ENCODE assay signal across 8 mouse cellular contexts in the genomic region with DNA sequence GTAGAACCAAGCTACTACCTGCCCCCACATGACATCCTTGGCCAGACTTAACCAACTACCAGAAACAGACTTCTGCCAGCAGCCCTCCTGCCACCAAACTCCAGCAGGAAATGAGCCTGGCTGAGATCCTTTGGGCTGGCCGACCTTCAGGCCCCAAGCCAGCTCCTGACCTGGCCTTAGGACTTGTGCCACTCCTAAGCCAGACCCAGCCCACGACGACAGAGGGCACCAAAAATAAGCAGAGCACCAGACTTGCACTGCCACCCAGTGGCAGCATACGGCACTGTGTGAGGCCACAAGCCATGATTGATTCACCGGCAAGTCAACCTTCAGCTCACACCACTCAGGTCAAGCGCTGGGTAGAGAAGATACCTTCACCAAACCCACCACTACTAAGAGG. TPM values are rescaled to one million over a fixed set of nuclear protein-coding genes. Genes with fewer than 3 reads are reported as not detected.
DNase-seq lines count a peak whose midpoint lies in the region; ATAC-seq and TF ChIP-seq lines count a peak whose summit lies in the region.

No protein-coding gene starts in this region.

- DNase-seq in layer of hippocampus, adult 11-12 months (ENCODE audit: low spot score), result peak; percentile 74
- no peak for DNase-seq in layer of hippocampus, adult 9-10 months (ENCODE audit: low spot score)
- DNase-seq in heart, postnatal 25 days (ENCODE audit: low spot score), result peak; percentile 34
- DNase-seq in layer of hippocampus, postnatal 25 days (ENCODE audit: extremely low spot score in 1 of 2, low spot score in 1 of 2), result peak; percentile 55 to 64
- peak; percentile 83 for DNase-seq in splenic B cell, adult 2 months (ENCODE audit: low read depth, low spot score)

- intact Hi-C loops in heart, postnatal 25 days (cut with DNase I), result no loop called here

- no peaks in the 10 kb centered on the region for H3K27me3 ChIP-seq in megakaryocyte, embryonic 14.5 days (replicated peaks)
- no peaks in the 10 kb centered on the region for H3K27me3 ChIP-seq in splenic B cell, adult 2 months (ENCODE audit: control insufficient read depth, insufficient read depth, low read length, poor library complexity, severe bottlenecking)

- no peak for TF ChIP-seq POLR2A in bone marrow, adult 2 months (IDR thresholded peaks at IDR 0.05; ENCODE audit: borderline replicate concordance, control insufficient read depth, low read depth, low read length)

- no peaks in the 10 kb centered on the region for H3K9me3 ChIP-seq in megakaryocyte, embryonic 14.5 days

- TF ChIP-seq CTCF in bone marrow, adult 2 months (IDR thresholded peaks at IDR 0.05; ENCODE audit: control insufficient read depth, insufficient read depth, low read length), result peak; percentile 99

- 7% methylated on average over 6 of the region's 6 CpGs for WGBS in bone marrow, adult 2 months

- peaks cover 5% of the 10 kb centered on the region; the same call in 1 of the 2 replicates for H3K4me1 ChIP-seq in bone marrow, adult 2 months (ENCODE audit: control insufficient read depth, insufficient read depth, low read length)
- H3K4me1 ChIP-seq in megakaryocyte, embryonic 14.5 days, result peaks cover 94% of the 10 kb centered on the region

- no peak overlapping the region for H3K4me3 ChIP-seq in bone marrow, adult 2 months (replicated peaks; ENCODE audit: control insufficient read depth, low read depth, low read length)
- H3K4me3 ChIP-seq in megakaryocyte, embryonic 14.5 days (replicated peaks), result peak overlapping the region; percentile 69

- H3K36me3 ChIP-seq in megakaryocyte, embryonic 14.5 days (replicated peaks; ENCODE audit: low read length), result peaks cover 85% of the 10 kb centered on the region
- peaks cover 31% of the 10 kb centered on the region for H3K36me3 ChIP-seq in splenic B cell, adult 2 months (ENCODE audit: control insufficient read depth, insufficient read depth, low read length, poor library complexity, severe bottlenecking)

- H3K27ac ChIP-seq in bone marrow, adult 2 months (ENCODE audit: control insufficient read depth, insufficient read depth, low read depth, low read length, poor library complexity), result 0 out of 2 replicates have a peak overlapping the region, but pooled peaks have one; percentile 5

- ATAC-seq in erythroblast, adult 5-6 weeks (replicated peaks; ENCODE audit: low FRiP score, poor library complexity, severe bottlenecking), result peak; percentile 57

RNA-seq across cellular contexts. Expression of a gene that starts 6.4 kb away (rescaled TPM):
- 148 and 149 TPM in 2 replicates for polyA plus RNA-seq in bone marrow, adult 2 months (2011; ENCODE audit: insufficient read depth, insufficient read length, low replicate concordance, missing spikeins)
- 234 and 296 TPM in 2 replicates for total RNA-seq in erythroblast, adult 5-6 weeks (2015; ENCODE audit: low replicate concordance)
- 403 and 420 TPM in 2 replicates for total RNA-seq in erythroblast, adult 5-6 weeks (2017; ENCODE audit: low replicate concordance)
- 10 to 100 TPM; 27.6 to 29.2 TPM for total RNA-seq in heart, postnatal 25 days (2021)
- 10 to 100 TPM; 72.9 to 75.2 TPM for total RNA-seq in layer of hippocampus, postnatal 25 days (2021)
- 68.1 and 100 TPM in 2 replicates for polyA plus RNA-seq in megakaryocyte, embryonic 14.5 days (2012; ENCODE audit: insufficient read depth, low replicate concordance)

RNA-seq across cellular contexts. Expression of a gene that starts 50.9 kb away (rescaled TPM):
- 8.3 and 9.1 TPM in 2 replicates for polyA plus RNA-seq in bone marrow, adult 2 months (2011; ENCODE audit: insufficient read depth, insufficient read length, low replicate concordance, missing spikeins)
- 2.9 and 3.3 TPM in 2 replicates for total RNA-seq in erythroblast, adult 5-6 weeks (2015; ENCODE audit: low replicate concordance)
- 1.5 and 6.7 TPM in 2 replicates for total RNA-seq in erythroblast, adult 5-6 weeks (2017; ENCODE audit: low replicate concordance)
- 1 to 10 TPM; 4.9 to 7.0 TPM for total RNA-seq in heart, postnatal 25 days (2021)
- 10 to 100 TPM; 14.0 to 15.2 TPM for total RNA-seq in layer of hippocampus, postnatal 25 days (2021)
- polyA plus RNA-seq in megakaryocyte, embryonic 14.5 days (2012; ENCODE audit: insufficient read depth, low replicate concordance), result 1.1 and 2.8 TPM in 2 replicates
